Mouse (Mus musculus) stomach, embryonic 14.5 days (tissue): ENCODE results near the gene Aktip. TPM values are rescaled to one million over a fixed set of nuclear protein-coding genes. Genes with fewer than 3 reads are reported as not detected.

ENCODE experiments used
- ATAC-seq: fragments of 200-750 bp; cut with Nextera tagmentation; 2 replicates; pipeline ENCODE4 v1.8.0; 2017; ENCODE audit warnings: low read depth, moderate TSS enrichment; ENCODE audit not compliant: insufficient number of reproducible peaks, insufficient read depth, low FRiP score
- H3K27ac ChIP-seq: fragments of 300-500 bp; sonication (generic); 2 replicates; pipeline ENCODE4 v1.5.1; 2014; ENCODE audit warnings: mild to moderate bottlenecking, low read length, moderate library complexity, mixed read lengths
- H3K27me3 ChIP-seq: fragments of 300-500 bp; sonication (generic); 2 replicates; pipeline ENCODE4 v1.6.1; 2014; ENCODE audit warnings: low read length, control low read depth, mixed read lengths; ENCODE audit not compliant: control insufficient read depth, insufficient read depth
- H3K36me3 ChIP-seq: fragments of 300-500 bp; sonication (generic); 2 replicates; pipeline ENCODE4 v1.6.1; 2014; ENCODE audit warnings: mild to moderate bottlenecking, control low read depth, low read length, moderate library complexity, mixed read lengths; ENCODE audit not compliant: control insufficient read depth, insufficient read depth
- H3K4me1 ChIP-seq: fragments of 300-500 bp; sonication (generic); 2 replicates; pipeline ENCODE4 v1.6.1; 2014; ENCODE audit warnings: low read length, control low read depth, mixed read lengths; ENCODE audit not compliant: control insufficient read depth, insufficient read depth
- H3K4me2 ChIP-seq: fragments of 300-500 bp; sonication (generic); replicated peaks from 2 replicates; pipeline ENCODE4 v1.6.1; 2014; ENCODE audit warnings: low read depth, low read length, control low read depth
- H3K4me3 ChIP-seq: fragments of 300-500 bp; sonication (generic); 2 replicates; pipeline ENCODE4 v1.5.1; 2014; ENCODE audit warnings: low read depth, low read length, control low read depth
- H3K9ac ChIP-seq: fragments of 300-500 bp; sonication (generic); replicated peaks from 2 replicates; pipeline ENCODE4 v1.6.1; 2014; ENCODE audit warnings: low read depth, mild to moderate bottlenecking, control low read depth, low read length, moderate library complexity, mixed read lengths
- H3K9me3 ChIP-seq: fragments of 300-500 bp; sonication (generic); 2 replicates; pipeline ENCODE4 v1.6.1; 2016; ENCODE audit warnings: low read depth, low read length, control low read depth; ENCODE audit not compliant: control insufficient read depth
- WGBS: fragments of 180-500 bp; shearing (Covaris S2); extraction: QIAGEN DNeasy Blood & Tissue Kit; methylation state at CpG from one replicate; pipeline ENCODE4 v1.1.7; 2014; 5-methylcytosine and 5-hydroxymethylcytosine counted together
- polyA plus RNA-seq: library from polyadenylated mRNA; unstranded; fragments of >200 nt; fragmentation: Nextera tagmentation; extraction: Ambion mirVana; gene quantifications from 2 replicates; pipeline ENCODE4 v1.2.1, GENCODE M21; 2014

Gene Aktip
- polyA plus RNA-seq: 58.3 and 58.9 TPM in 2 replicates

DNA sequence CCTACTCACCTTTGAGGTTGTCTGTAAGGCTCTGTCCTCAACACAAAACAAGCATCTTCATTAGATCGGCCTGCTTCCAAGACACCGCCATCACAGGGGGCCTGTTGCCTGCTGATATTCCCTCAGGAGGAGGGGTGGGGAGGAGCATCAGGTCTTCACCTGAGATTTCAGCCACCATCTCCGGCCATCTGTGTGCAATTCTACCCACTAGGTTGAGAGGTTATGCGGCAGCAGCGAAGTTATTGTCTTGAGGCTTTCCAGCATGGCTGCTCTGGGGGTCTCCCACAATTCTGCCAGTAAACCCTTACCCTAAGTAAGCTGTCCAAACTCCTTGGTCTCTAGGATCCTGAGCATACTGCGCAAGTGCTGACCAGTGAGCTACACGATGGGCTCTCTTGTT, at the start of gene Aktip:
Aktip (minus strand) TSS at position 101 of the 400 bp plus-strand sequence.
- ATAC-seq: no peak
- no peaks in the 10 kb centered on the region for H3K9me3 ChIP-seq
- H3K27me3 ChIP-seq: no peaks in the 10 kb centered on the region
- H3K36me3 ChIP-seq: no peaks in the 10 kb centered on the region
- H3K27ac ChIP-seq: no peak within 1 kb of the TSS
- no peak within 1 kb of the TSS for H3K4me3 ChIP-seq
- H3K9ac ChIP-seq: no peak within 1 kb of the TSS
- WGBS: 92% methylated on average over 7 of the region's 7 CpGs
- no peak within 1 kb of the TSS for H3K4me2 ChIP-seq
- H3K4me1 ChIP-seq: no peaks in the 10 kb centered on the region

DNA sequence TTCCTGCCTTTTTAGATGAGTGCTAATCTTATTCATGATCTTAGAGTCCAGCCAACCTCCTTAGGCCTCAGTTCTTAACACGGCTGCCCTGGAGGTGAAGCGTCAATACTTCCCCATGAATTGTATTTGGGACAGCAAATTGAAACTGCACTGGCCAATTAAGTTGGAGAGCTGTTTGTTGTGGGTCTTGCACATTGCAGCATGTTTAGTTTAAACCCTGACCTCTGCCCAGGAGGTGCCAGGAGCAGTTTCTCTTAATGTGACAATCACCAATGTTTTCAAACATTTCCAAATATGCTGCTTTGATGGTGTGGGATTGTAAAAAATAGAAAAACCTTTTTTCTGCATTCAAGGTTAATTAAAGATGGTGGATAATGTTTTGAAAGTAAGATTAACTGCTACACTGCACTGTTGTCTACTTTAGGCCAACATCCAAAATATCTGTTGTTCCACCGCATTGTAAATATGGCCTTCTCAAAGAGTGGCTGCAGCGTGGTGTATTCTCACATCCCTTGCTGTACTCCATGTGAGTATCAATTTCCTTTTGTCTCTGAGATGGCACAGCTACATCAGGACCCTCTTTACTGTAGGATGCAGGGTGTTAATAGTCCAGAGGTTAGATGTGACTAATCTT, 46.2 kb upstream of the Aktip start:
- H3K4me2 ChIP-seq: no peak overlapping the region
- H3K9ac ChIP-seq: no peak overlapping the region
- no peak overlapping the region for H3K27ac ChIP-seq
- no peaks in the 10 kb centered on the region for H3K36me3 ChIP-seq
- 73% methylated on average over 4 of the region's 4 CpGs for WGBS
- H3K4me3 ChIP-seq: no peak overlapping the region
- H3K9me3 ChIP-seq: no peaks in the 10 kb centered on the region
- H3K4me1 ChIP-seq: no peaks in the 10 kb centered on the region
- no peaks in the 10 kb centered on the region for H3K27me3 ChIP-seq
- no peak for ATAC-seq

- 69% methylated on average over 1 of the region's 1 CpGs for WGBS
- Histone ChIP-seq H3K9ac (no peak overlapping the region), H3K36me3 (no peaks in the 10 kb centered on the region), H3K4me2 (no peak overlapping the region), H3K4me1 (no peaks in the 10 kb centered on the region), H3K4me3 (no peak overlapping the region), H3K27ac (no peak overlapping the region), H3K9me3 (no peaks in the 10 kb centered on the region), H3K27me3 (no peaks in the 10 kb centered on the region)
- ATAC-seq: no peak
Observed at GRCm38 (mm10) chr8:91242721-91243120, 42.9 kb upstream of the Aktip start.

- Histone ChIP-seq H3K4me3 (no peak overlapping the region), H3K27ac (no peak overlapping the region), H3K9ac (no peak overlapping the region), H3K4me1 (no peaks in the 10 kb centered on the region), H3K4me2 (no peak overlapping the region), H3K9me3 (no peaks in the 10 kb centered on the region), H3K36me3 (no peaks in the 10 kb centered on the region), H3K27me3 (no peaks in the 10 kb centered on the region)
- WGBS: 58% methylated on average over 8 of the region's 8 CpGs
- ATAC-seq: no peak
Observed at GRCm38 (mm10) chr8:91241873-91242519, 42.2 kb upstream of the Aktip start.

GRCm38 (mm10) chr8:91241371-91241770, 41.6 kb upstream of the Aktip start:
- WGBS: 74% methylated on average over 5 of the region's 5 CpGs
- no peaks in the 10 kb centered on the region for H3K27me3 ChIP-seq
- no peak for ATAC-seq
- no peaks in the 10 kb centered on the region for H3K4me1 ChIP-seq
- no peak overlapping the region for H3K9ac ChIP-seq
- no peaks in the 10 kb centered on the region for H3K9me3 ChIP-seq
- no peak overlapping the region for H3K4me3 ChIP-seq
- no peak overlapping the region for H3K27ac ChIP-seq
- H3K36me3 ChIP-seq: no peaks in the 10 kb centered on the region
- H3K4me2 ChIP-seq: no peak overlapping the region

DNA sequence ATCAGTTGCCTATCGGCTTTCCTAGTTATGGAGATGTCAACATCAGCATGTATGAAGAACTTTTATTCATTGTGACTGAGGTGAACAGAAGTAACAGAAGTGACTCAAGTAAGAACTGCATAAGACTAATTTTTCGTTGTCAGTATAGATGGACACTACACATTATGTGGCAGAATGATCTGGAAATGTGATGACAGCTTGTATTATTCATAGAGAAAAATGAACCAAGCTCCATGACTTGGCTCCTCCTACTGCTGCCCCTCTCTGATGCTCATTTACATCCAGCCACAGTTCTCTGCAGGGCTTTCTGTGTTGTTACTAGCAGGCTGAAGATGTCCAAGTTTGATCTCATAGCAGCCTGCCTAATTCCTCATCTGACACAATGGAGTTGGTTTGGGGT, 37.4 kb upstream of the Aktip start:
- H3K27me3 ChIP-seq: no peaks in the 10 kb centered on the region
- no peak overlapping the region for H3K9ac ChIP-seq
- no peak overlapping the region for H3K4me3 ChIP-seq
- H3K4me1 ChIP-seq: no peaks in the 10 kb centered on the region
- H3K4me2 ChIP-seq: no peak overlapping the region
- no peak overlapping the region for H3K27ac ChIP-seq
- no peak for ATAC-seq
- 72% methylated on average over 2 of the region's 2 CpGs for WGBS
- no peaks in the 10 kb centered on the region for H3K9me3 ChIP-seq
- H3K36me3 ChIP-seq: no peaks in the 10 kb centered on the region

GRCm38 (mm10) chr8:91234097-91234496, 34.3 kb upstream of the Aktip start:
- H3K27me3 ChIP-seq: no peaks in the 10 kb centered on the region
- no peak overlapping the region for H3K4me2 ChIP-seq
- no peaks in the 10 kb centered on the region for H3K4me1 ChIP-seq
- H3K9ac ChIP-seq: no peak overlapping the region
- no peak overlapping the region for H3K4me3 ChIP-seq
- no peak overlapping the region for H3K27ac ChIP-seq
- no peak for ATAC-seq
- 85% methylated on average over 2 of the region's 2 CpGs for WGBS
- no peaks in the 10 kb centered on the region for H3K9me3 ChIP-seq
- no peaks in the 10 kb centered on the region for H3K36me3 ChIP-seq

- no peaks in the 10 kb centered on the region for H3K4me1 ChIP-seq
Observed at GRCm38 (mm10) chr8:91227421-91227841, 27.7 kb upstream of the Aktip start.

GRCm38 (mm10) chr8:91224227-91224626, 24.5 kb upstream of the Aktip start:
- Histone ChIP-seq H3K27ac (no peak overlapping the region), H3K9ac (no peak overlapping the region), H3K27me3 (no peaks in the 10 kb centered on the region), H3K4me2 (no peak overlapping the region), H3K4me1 (no peaks in the 10 kb centered on the region), H3K36me3 (no peaks in the 10 kb centered on the region), H3K9me3 (no peaks in the 10 kb centered on the region), H3K4me3 (no peak overlapping the region)
- ATAC-seq: no peak
- 88% methylated on average over 7 of the region's 7 CpGs for WGBS

More at GRCm38 (mm10) chr8:91227421-91227841, 27.7 kb upstream of the Aktip start:
- no peak overlapping the region for H3K27ac ChIP-seq
- no peak for ATAC-seq
- H3K36me3 ChIP-seq: no peaks in the 10 kb centered on the region
- no peak overlapping the region for H3K9ac ChIP-seq
- 80% methylated on average over 7 of the region's 7 CpGs for WGBS
- no peak overlapping the region for H3K4me2 ChIP-seq
- no peaks in the 10 kb centered on the region for H3K9me3 ChIP-seq
- H3K27me3 ChIP-seq: no peaks in the 10 kb centered on the region
- H3K4me3 ChIP-seq: no peak overlapping the region
